Mouse (Mus musculus) ES-Bruce4 (cell line): ENCODE data around the gene Mpp2.

Source experiments
- CTCF ChIP-seq: IDR thresholded peaks from one replicate; pipeline ENCODE4 v1.8.1; 2011; ENCODE audit warnings: low read depth, low read length
- EP300 ChIP-seq: IDR thresholded peaks from 2 replicates; pipeline ENCODE4 v1.6.1; 2011; ENCODE audit warnings: low read depth, low read length; ENCODE audit not compliant: insufficient read depth
- POLR2A ChIP-seq: IDR thresholded peaks from one replicate; pipeline ENCODE4 v1.8.1; 2011; ENCODE audit warnings: low read length; ENCODE audit not compliant: insufficient read depth

GRCm38 (mm10) chr11:102049875-102050482 lies 38.3 kb downstream of the Mpp2 start:
- TF ChIP-seq EP300 (no peak), POLR2A (no peak), CTCF (no peak)
